Mouse (Mus musculus) adrenal gland, adult (tissue): ENCODE measurements at regions not wholly inside any gene's neighbourhood (a gene's known extent, or its start where the extent isn't known, plus 50 kb on each side); places are given as distances from the start of the nearest gene placed in this dataset.

Experiments
- DNase-seq, 2 experiments: peaks; one replicate each; pipeline ENCODE4 v3.0.0; 2022 to 2023; ENCODE audit warnings: low spot score in 1 of 2; ENCODE audit not compliant: inconsistent age in 2 of 2

GRCm38 (mm10) chr10:95124476-95124875, 179.8 kb upstream of the Plxnc1 start:
- no peak for DNase-seq

GRCm38 (mm10) chr10:95120007-95120406, 175.4 kb upstream of the Plxnc1 start:
- DNase-seq = no peak

DNA sequence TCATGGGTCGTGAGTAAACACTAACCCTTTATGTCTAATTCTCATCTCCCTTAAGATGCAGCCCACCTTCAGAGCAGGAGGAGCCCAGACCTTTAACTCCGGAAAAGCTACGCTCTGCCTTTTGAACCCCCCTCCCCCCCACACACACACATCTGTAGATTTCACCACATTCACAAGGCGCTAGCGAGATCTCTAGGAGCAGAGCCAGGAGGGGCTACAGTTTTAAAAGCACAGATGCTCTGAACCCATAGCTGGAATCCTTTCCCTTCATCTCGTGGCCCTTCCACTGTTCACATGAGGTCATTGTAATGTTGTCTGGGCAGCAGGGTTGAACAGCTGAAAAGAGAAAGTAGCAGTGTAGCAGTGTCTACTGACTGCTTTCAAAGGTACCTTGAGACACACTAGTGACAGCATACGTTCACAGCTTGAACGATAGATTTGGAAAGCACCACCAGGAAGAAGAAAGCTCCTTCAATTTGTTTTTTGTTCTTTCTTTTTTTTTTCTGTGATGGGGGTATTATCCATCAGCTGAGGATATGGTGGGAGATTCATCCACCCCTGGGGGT, 174.2 kb upstream of the Plxnc1 start:
- DNase-seq = no peak

DNA sequence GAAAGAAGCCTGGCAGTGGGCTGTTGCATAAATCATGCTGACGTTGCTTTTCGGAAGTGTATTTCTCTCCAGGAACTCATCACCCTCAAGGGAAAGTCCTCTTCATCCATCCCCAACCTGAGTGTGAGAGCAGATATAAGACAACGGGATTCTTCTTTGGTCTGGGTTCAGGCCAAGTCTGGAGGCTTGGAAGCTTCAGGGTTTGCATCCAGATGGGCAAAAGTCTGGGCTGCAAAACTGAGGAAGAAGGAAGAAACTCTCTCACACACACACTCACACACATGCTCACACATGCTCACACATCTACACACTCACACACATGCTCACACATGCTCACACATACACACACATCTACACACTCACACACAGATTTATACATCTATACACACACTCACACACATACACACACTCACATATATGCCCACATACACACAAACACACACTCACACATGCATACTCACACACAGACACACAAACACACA, 173.1 kb upstream of the Plxnc1 start:
- DNase-seq = no peak

DNA sequence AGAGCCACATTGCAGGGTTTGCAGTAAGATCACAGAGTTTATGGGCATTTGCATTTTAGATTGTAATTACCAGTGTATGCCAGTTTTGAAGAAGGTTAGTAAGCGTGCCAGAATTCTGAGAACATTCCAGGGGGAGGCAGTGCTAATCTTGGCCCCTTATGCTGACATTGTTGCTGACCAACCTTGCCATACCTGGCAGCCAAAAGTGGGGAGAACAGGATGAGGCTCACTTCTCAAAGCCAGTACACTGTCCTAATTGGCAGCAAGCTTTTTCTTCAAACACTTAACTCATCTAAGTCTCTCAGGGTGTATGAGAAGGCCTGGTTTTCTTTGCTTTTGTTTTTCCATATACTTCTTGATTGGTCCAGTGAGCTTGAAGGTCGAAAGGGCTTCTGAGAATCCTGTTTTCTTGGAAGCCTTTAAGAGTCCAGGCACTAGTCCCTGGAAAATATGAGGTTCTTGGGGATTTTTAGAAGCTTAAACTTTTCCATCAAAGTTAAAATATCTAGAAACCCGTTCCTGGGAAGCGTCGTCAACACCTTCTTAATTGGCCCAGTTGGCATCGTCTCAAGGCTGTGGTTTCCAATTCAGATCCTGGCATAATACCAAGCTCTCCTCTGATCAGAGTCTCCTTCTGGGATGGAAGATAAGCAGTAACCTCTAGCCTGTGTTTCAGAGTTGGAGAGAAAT, 172.6 kb upstream of the Plxnc1 start:
- DNase-seq = peak; percentile 29 to 87

DNA sequence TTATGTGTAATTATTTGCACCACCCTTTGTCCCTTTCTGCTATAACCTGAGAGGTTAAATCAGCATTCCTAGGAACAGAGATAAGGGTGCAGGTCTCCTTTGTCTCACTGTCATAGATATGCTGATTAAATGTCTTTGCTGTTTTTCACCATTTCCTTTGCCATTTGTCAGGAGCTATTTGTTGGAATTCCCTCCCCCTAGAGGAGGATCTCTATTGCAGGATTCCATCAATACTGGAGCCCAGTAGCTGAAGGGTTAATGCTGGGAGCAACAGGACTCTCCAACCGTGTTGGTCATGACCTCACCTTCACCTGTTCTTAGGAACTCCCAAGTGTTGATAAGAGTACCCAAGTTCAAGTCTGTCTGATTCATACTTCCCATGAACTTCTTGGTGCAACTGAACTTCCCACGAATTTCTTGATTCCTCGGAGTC, 172.0 kb upstream of the Plxnc1 start:
- no peak for DNase-seq

DNA sequence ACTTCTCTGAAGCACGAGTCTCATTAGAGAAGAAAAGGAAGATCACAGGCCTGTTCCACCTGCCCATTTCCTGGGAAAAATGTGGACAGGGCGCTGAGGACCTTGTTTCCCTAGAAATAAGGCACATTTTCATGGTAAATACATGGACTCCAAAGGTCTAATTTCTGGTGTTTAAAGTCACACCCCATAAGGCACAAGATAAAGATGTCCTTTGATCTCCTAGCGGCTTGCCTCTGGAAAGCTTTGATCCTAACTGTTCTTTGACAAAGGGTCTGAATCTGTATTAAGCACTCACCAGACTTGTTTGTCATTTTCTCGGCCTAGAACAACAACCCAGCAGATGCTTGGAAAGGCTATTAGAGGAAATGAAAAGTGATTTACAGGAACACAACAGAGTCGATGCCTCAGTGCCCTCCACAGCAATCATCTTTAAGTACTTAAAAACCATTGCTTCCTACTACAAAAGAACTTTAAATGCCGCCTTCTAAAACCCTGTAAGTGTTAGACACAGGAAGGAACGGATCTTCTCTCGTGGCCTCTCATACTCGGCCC, 168.3 kb upstream of the Plxnc1 start:
- DNase-seq = no peak

DNA sequence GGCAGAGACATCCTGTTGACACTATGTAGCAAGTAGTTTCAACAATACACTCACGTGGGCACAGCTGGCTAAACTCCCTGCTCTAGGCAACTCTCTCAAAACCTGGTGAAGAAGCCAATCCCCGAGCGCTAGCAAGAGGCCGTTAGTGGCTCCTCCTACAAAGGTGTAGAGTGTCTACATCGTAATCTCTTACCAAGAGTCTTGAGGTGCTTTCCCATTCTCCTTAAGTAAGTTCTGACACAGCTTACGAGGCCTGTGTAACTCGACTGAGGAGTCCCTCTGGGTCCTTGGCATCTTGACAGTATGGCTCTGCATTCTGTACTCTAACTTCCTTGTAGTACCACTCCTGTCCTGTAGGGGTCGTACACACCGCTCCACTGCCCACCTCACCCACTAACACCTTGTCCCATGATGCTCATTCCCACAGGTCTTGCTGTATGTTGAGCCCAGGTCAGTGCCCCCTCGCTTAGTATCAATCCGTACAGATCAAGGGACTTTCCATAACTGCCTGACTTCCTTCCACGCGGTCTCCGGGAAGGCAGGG, 167.7 kb upstream of the Plxnc1 start:
- no peak for DNase-seq

DNA sequence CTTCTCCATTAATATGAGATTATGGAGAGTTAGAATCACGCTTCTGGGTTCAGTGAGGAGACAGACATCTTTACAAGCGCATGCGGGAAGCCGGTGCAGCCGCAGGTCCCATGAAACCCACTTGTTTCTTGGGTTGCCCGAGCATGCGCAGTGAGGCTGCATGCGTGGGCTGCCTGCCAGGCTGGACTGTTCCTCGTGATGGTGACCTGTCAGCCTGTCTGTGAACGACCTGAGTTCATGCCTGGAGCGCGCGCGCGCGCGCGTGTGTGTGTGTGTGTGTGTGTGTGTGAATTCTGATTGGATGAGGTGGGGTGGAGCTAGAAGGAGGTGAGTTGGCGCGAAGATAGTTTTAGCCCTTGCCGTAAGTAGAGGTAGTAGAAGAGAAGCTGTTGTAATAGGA, 166.2 kb upstream of the Plxnc1 start:
- DNase-seq = no peak

DNA sequence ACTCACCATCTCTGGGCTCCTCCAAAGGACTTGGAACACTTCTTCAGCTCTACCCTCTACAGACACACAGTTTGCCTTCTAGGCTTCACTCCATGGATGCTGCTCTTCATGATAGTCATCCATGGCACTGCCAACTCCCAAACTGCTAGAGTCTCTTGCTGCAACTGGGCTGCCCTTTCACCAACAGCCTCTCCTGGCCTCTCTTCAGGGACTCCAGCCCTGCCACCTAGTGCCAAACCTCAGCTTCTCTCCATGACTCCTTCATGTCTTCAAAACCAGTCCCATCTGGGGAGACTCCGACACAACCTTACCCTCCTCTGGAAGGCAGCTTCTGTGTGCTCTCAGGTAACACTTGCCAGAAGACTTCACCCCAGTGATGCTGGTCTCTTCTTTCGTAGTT, 164.9 kb upstream of the Plxnc1 start:
- no peak for DNase-seq

- DNase-seq = no peak
These were observed 163.1 kb upstream of the Plxnc1 start for GRCm38 (mm10) chr10:95107532-95108251.

DNA sequence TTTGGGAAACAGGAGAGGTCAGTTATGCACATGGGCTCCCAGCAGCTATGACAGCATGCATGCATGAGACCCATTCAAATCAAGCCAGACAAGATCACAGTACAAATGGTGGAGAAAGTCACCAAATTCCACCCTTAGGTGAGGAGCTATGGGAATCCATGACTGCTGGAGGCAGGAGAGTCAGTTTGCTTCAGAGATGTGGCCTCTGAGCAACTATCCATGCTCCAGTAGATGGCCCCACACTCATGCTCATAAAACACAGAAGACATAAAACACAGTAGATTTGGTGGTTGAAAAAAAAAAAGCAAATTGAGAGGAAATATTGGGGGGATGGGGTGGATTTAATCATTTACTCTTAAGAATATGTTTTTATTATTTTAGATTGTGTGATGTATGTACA, 159.2 kb upstream of the Plxnc1 start:
- DNase-seq = peak; percentile 21 to 68

GRCm38 (mm10) chr10:95102981-95103380, 158.3 kb upstream of the Plxnc1 start:
- DNase-seq = no peak

DNA sequence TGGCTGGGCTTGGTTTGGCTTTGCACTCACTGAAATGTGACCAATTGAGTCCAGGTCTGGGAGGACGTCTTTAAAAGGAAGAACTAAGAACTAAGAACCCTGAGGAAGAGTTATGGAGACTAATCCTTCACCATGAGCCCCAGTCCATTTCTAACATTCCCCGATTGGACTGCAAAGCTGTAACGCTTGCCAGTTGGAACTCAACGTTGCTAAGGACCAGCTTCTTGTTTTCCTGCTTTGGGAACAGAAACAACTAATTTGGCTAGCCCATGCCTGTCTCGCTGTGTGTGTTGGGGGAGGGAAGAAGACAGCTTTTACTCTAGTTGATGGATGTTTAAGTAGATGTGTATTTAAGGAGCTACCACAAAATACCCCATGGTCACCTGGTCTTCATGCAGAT, 155.3 kb upstream of the Plxnc1 start:
- DNase-seq = no peak

- no peak for DNase-seq
These were observed 151.2 kb upstream of the Plxnc1 start for GRCm38 (mm10) chr10:95095847-95096246.

DNA sequence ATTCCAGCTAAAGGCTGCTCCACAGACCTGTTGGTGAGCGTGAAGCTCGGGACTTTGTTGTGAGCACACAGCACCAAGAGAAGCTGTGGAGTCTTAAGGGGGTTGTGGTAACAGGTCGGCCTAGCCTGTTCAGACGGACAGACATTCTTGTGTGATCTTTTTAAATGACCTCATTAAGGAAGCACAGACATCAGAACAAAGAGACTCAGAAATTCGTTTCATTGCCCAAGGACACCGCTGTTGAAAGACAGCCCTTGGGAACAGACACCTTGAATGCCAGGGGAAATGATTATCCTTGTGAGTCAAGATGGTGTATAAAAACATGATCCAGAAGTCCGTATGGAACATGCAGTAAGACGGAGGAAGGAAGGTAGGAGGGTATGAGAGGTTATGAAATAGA, 150.1 kb upstream of the Plxnc1 start:
- DNase-seq = peak in 1 of 2 experiments; percentile 65

DNA sequence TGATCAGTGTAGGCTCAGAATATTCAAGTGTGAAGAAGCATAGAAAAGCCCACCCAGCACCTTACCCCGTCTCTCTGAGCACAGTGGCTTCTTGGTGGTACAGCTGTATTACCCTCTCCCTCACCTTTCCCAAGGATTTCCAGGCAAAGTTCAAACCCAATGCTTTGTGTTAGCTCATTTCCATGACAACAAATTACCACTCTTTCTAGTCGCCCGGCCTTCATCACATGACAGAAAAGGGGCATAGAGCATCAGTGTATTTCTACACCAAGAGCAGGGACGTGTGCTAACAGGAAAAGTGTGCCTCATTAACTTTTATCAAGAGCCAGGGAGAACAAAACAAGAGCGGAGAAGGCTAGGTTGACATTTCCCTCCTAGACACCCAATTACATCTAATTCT, 148.6 kb upstream of the Plxnc1 start:
- no peak for DNase-seq

GRCm38 (mm10) chr10:95091086-95091485, 146.5 kb upstream of the Plxnc1 start:
- DNase-seq = no peak

- DNase-seq = peak in 1 of 2 experiments; percentile 62
These were observed 146.0 kb upstream of the Plxnc1 start for GRCm38 (mm10) chr10:95090641-95091040.

DNA sequence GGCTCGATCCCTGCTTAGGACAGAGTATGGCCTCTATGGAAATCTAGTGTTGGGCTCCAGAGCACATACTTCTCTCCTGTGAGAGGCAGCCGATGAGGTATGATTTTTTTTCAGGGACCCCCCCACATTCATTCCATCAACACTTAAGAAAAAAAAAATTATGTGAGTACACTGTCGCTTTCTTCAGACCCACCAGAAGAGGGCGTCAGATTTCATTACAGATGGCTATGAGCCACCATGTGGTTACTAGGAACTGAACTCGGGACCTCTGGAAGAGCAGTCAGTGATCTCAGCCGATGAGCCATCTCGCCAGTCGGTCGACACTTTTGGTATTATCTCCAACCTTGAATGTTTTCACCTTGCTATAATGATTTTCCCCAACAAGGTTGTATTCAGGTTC, 145.4 kb upstream of the Plxnc1 start:
- no peak for DNase-seq

DNA sequence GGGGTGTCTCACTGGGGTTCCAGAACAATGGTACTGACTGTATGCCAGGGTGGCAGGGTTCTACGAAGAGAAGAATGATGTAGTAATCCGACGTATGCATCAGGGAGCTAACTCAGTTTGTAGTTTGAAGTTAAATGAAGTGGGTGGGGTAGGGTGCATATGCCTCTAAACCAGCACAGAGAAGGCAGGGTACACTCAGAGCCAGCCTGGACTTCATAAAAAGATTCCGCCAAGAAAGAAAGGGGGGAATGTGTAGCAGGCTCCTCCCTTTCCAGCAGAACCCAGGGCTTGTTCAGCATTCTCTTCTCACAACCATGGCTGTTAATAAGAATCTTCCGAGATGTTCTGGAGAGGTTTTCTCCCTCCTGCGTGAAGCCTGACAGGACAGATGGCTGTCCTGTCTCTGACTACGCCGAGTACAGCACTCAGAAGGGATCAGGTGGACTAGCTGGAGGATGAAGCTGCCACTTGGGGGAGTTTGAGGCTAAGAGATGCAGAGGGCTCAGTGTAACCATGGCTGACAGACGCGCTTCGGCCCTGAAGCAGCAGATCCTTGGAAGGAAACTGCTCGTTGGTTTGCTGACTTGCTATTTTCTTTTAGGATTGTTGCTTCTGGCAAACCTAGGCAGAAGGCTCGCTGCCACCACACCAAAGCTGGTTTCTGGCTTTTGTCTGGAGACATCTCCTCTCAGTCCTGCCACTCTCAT, 143.4 kb upstream of the Plxnc1 start:
- peak; percentile 50 to 79 for DNase-seq
